Mouse (Mus musculus) liver, embryonic 11.5 days (tissue): ENCODE measurements around the gene Nol8. TPM values are rescaled to one million over a fixed set of nuclear protein-coding genes. Genes with fewer than 3 reads are reported as not detected.

Source experiments
- ATAC-seq: fragments of 200-750 bp; cut with Nextera tagmentation; replicated peaks from 2 replicates; pipeline ENCODE4 v1.8.0; 2017; ENCODE audit warnings: moderate number of reproducible peaks, mild to moderate bottlenecking, moderate TSS enrichment, moderate library complexity; ENCODE audit not compliant: low FRiP score
- DNase-seq: peaks from one replicate; pipeline ENCODE4 v3.0.0-alpha.2; 2017; ENCODE audit warnings: low spot score
- H3K27ac ChIP-seq: fragments of 300-500 bp; sonication (generic); 2 replicates; pipeline ENCODE4 v1.5.1; 2014; ENCODE audit warnings: mild to moderate bottlenecking, low read depth, low read length, control low read depth
- H3K27me3 ChIP-seq: fragments of 300-500 bp; sonication (generic); replicated peaks from 2 replicates; pipeline ENCODE4 v1.6.1; 2014; ENCODE audit warnings: low read length, mixed read lengths; ENCODE audit not compliant: control insufficient read depth, insufficient read depth
- H3K36me3 ChIP-seq: fragments of 300-500 bp; sonication (generic); 2 replicates; pipeline ENCODE4 v1.6.1; 2014; ENCODE audit warnings: mild to moderate bottlenecking, low read length, moderate library complexity, mixed read lengths; ENCODE audit not compliant: control insufficient read depth, insufficient read depth
- H3K4me1 ChIP-seq: fragments of 300-500 bp; sonication (generic); replicated peaks from 2 replicates; pipeline ENCODE4 v1.6.1; 2014; ENCODE audit warnings: low read length, mixed read lengths; ENCODE audit not compliant: control insufficient read depth, insufficient read depth
- H3K4me2 ChIP-seq: fragments of 300-500 bp; sonication (generic); 2 replicates; pipeline ENCODE4 v1.6.1; 2014; ENCODE audit warnings: mild to moderate bottlenecking, control low read depth, moderate library complexity
- H3K4me3 ChIP-seq: fragments of 300-500 bp; sonication (generic); 2 replicates; pipeline ENCODE4 v1.5.1; 2014; ENCODE audit warnings: low read depth, low read length, control low read depth
- H3K9ac ChIP-seq: fragments of 300-500 bp; sonication (generic); 2 replicates; pipeline ENCODE4 v1.6.1; 2014; ENCODE audit warnings: low read depth, low read length, control low read depth
- H3K9me3 ChIP-seq: fragments of 300-500 bp; sonication (generic); 2 replicates; pipeline ENCODE4 v1.6.1; 2016; ENCODE audit warnings: low read length, inconsistent platforms, mixed read lengths; ENCODE audit not compliant: control insufficient read depth
- WGBS: fragments of 180-500 bp; shearing (Covaris S2); extraction: QIAGEN DNeasy Blood & Tissue Kit; methylation state at CpG from one replicate; pipeline ENCODE4 v1.1.7; 2014; 5-methylcytosine and 5-hydroxymethylcytosine counted together
- polyA plus RNA-seq: library from polyadenylated mRNA; unstranded; fragments of >200 nt; fragmentation: Nextera tagmentation; extraction: Ambion mirVana; gene quantifications from 2 replicates; pipeline ENCODE4 v1.2.1, GENCODE M21; 2014

The Nol8 gene
- polyA plus RNA-seq, 1 experiment from 2014 or later, result 23.6 TPM

DNA sequence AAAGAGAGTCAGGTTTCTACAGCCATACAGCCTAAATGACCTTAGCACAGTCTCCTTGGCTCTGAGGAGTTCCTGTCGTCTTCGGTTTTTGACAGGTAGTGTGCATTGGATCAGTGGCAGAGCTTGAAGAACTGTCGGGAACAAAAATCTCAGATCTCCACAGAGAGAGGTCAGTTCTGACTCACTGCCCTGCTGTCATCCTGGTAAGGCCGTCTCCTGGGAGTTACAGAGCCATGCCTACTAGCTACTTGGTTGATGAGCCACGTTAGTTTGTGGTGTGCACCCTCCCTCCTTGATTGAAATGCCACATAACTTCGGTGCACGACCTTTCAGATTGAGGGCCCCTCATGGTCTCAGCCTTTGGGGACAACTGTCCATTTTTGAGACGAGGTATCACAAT, 55.4 kb downstream of the Nol8 start:
- 89% methylated on average over 8 of the region's 8 CpGs for WGBS
- Histone ChIP-seq H3K4me1 (peaks cover 13% of the 10 kb centered on the region), H3K27ac (no peak overlapping the region), H3K4me2 (no peak overlapping the region), H3K9me3 (no peaks in the 10 kb centered on the region), H3K36me3 (peaks cover 75% of the 10 kb centered on the region), H3K27me3 (no peaks in the 10 kb centered on the region), H3K9ac (no peak overlapping the region), H3K4me3 (no peak overlapping the region)
- no peak for DNase-seq
- ATAC-seq, result no peak

DNA sequence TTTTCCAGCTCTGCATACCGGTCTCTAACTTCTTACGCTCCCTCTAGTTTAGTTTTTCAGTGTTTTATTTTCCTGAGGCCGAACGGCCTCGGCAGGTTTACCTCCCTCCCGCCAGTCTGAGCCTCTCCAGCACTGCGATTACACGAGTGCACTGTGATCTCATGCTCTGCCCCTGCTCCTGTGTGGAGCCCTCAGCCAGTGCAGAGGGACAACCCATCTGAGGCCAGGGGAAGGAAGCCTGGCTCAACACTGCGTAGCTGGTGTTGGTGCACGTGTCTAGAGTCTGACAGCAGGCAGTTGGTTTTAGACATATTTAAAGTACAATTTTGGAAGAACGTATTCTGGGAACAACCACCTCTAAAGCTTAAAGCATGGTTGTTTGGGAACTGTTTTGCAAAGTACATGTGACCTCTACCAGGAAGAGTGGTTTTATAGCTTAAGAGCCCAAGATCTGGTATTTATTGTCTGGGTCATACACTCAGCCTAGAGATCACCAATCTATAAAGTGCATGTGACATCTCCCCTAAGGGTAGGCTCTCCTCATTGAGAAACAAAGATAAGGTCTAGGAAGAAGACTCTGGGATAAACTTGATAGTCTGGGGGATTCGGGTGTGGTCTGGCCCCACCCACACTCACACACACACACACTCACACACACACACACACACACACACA, 59.3 kb downstream of the Nol8 start:
- H3K4me3 ChIP-seq, result no peak overlapping the region
- ATAC-seq, result peak; percentile 75
- DNase-seq, result no peak
- no peak overlapping the region for H3K4me2 ChIP-seq
- no peaks in the 10 kb centered on the region for H3K27me3 ChIP-seq
- no peak overlapping the region; the same call in 1 of the 2 replicates for H3K27ac ChIP-seq
- H3K4me1 ChIP-seq, result peaks cover 13% of the 10 kb centered on the region
- H3K36me3 ChIP-seq, result peaks cover 75% of the 10 kb centered on the region
- H3K9me3 ChIP-seq, result no peaks in the 10 kb centered on the region
- WGBS, result 86% methylated on average over 12 of the region's 12 CpGs
- no peak overlapping the region for H3K9ac ChIP-seq

DNA sequence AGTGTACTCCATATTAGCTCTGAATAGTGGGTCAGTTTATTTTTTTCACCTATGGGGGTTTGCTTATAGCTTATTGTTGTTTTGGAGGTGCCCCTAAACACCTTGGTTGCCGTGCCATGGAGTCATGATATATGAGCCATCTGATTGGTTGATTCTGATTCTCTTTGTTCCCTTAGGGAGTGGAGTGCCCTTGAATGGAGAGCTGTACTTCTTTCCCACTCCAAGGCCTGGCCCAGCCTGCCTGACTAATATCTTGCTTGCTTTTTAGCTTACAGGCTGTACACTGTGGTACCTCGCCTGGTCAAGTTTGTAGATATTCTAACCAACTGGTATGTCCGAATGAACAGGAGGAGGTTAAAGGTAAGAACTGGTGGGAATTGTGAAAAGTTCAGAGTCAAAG, 66.4 kb downstream of the Nol8 start:
- peaks cover 83% of the 10 kb centered on the region for H3K36me3 ChIP-seq
- H3K4me1 ChIP-seq, result no peaks in the 10 kb centered on the region
- no peaks in the 10 kb centered on the region for H3K27me3 ChIP-seq
- no peak overlapping the region for H3K4me3 ChIP-seq
- no peak overlapping the region for H3K27ac ChIP-seq
- ATAC-seq (no peak), DNase-seq (no peak)
- WGBS, result 83% methylated on average over 3 of the region's 3 CpGs
- H3K4me2 ChIP-seq, result no peak overlapping the region
- no peaks in the 10 kb centered on the region for H3K9me3 ChIP-seq
- no peak overlapping the region for H3K9ac ChIP-seq

Other genes with a start within 250 kb of the Nol8 start
- 19.0 and 23.7 TPM in 2 replicates for gene Ippk, start 231.8 kb upstream of the Nol8 start, polyA plus RNA-seq
- gene Tes3-ps, start 159.8 kb upstream of the Nol8 start, polyA plus RNA-seq, result 1.2 and 1.7 TPM in 2 replicates
- 0.44 and 0.56 TPM in 2 replicates for gene Ecm2, start 148.3 kb upstream of the Nol8 start, polyA plus RNA-seq
- gene Aspn, start 108.6 kb upstream of the Nol8 start, polyA plus RNA-seq, result 0.27 and 0.45 TPM in 2 replicates
- 0.74 and 1.1 TPM in 2 replicates for gene Omd, start 70.6 kb upstream of the Nol8 start, polyA plus RNA-seq
- gene Ogn, start 45.0 kb upstream of the Nol8 start, polyA plus RNA-seq, result 1.2 and 2.2 TPM in 2 replicates
- 38.5 and 43.4 TPM in 2 replicates for gene Cenpp, start 293 bp upstream of the Nol8 start, polyA plus RNA-seq
- 142 and 161 TPM in 2 replicates for gene Iars, start 29.0 kb downstream of the Nol8 start, polyA plus RNA-seq
- gene Gm30302, start 145.9 kb downstream of the Nol8 start, polyA plus RNA-seq, result 0.14 TPM in 1 of 2 replicates, not detected in the other